Mouse (Mus musculus) liver, adult 2 months (tissue): ENCODE data around the gene Prss1. TPM values are rescaled to one million over a fixed set of nuclear protein-coding genes. Genes with fewer than 3 reads are reported as not detected.
"Not testable (repeated sequence)": the region's sequence is repeated elsewhere in the genome, so short reads cannot be mapped to it uniquely, and the experiment has no call there.

Source experiments
- DNase-seq: peaks from one replicate; pipeline ENCODE4 v3.0.0-alpha.2; 2011; ENCODE audit warnings: low read depth, low spot score; ENCODE audit errors: extremely low read depth
- H3K27ac ChIP-seq: fragments of 200-500 bp; replicated peaks from 2 replicates; pipeline ENCODE4 v1.5.1; 2012; ENCODE audit warnings: low read depth, mild to moderate bottlenecking, control low read depth, inconsistent platforms, low read length; ENCODE audit not compliant: insufficient read depth
- H3K27me3 ChIP-seq: fragments of 200-500 bp; 2 replicates; pipeline ENCODE4 v1.6.1; 2012; ENCODE audit warnings: mild to moderate bottlenecking, moderate library complexity, low read length, inconsistent platforms; ENCODE audit not compliant: control insufficient read depth, insufficient read depth
- H3K36me3 ChIP-seq: fragments of 200-500 bp; 2 replicates; pipeline ENCODE4 v1.6.1; 2012; ENCODE audit warnings: low read length, inconsistent platforms; ENCODE audit not compliant: control insufficient read depth, insufficient read depth
- H3K4me1 ChIP-seq: fragments of 200-500 bp; 2 replicates; pipeline ENCODE4 v1.6.1; 2011; ENCODE audit warnings: low read length; ENCODE audit not compliant: control insufficient read depth, insufficient read depth
- H3K4me3 ChIP-seq: fragments of 200-500 bp; 2 replicates; pipeline ENCODE4 v1.5.1; 2011; ENCODE audit warnings: low read depth, mild to moderate bottlenecking, control low read depth, low read length, moderate library complexity; ENCODE audit not compliant: insufficient read depth
- H3K79me2 ChIP-seq: fragments of 200-500 bp; 2 replicates; pipeline ENCODE4 v1.6.1; 2012; ENCODE audit warnings: inconsistent platforms, mild to moderate bottlenecking, low read length, moderate library complexity; ENCODE audit not compliant: control insufficient read depth, insufficient read depth
- H3K9ac ChIP-seq: fragments of 200-500 bp; 2 replicates; pipeline ENCODE4 v1.6.1; 2012; ENCODE audit warnings: low read depth, mild to moderate bottlenecking, control low read depth, inconsistent platforms, low read length
- CTCF ChIP-seq: fragments of 200-500 bp; IDR thresholded peaks from 2 replicates; pipeline ENCODE4 v1.5.1; 2011; ENCODE audit warnings: low read depth, low read length, control low read depth
- POLR2A ChIP-seq: fragments of 200-500 bp; IDR thresholded peaks from 2 replicates; pipeline ENCODE4 v1.6.1; 2011; ENCODE audit warnings: low read length, control low read depth; ENCODE audit not compliant: insufficient read depth; ENCODE audit errors: extremely low read depth
- WGBS: fragments of 180-500 bp; shearing (Covaris S2); methylation state at CpG from one replicate; pipeline ENCODE4 v1.1.7; 2018; 5-methylcytosine and 5-hydroxymethylcytosine counted together
- polyA plus RNA-seq: library from polyadenylated mRNA; depleted of rRNA; stranded (reverse); fragments of >200 nt; gene quantifications from 2 replicates; pipeline ENCODE4 v1.2.3, GENCODE M21; 2012; rRNA removed
- total RNA-seq: library from RNA; depleted of rRNA; stranded (reverse); fragments of >200 nt; gene quantifications from 2 replicates; pipeline ENCODE4 v1.2.3, GENCODE M21; 2014; rRNA removed

Prss1 gene
- total RNA-seq = not detected in 2 replicates
- not detected in 2 replicates for polyA plus RNA-seq

DNA sequence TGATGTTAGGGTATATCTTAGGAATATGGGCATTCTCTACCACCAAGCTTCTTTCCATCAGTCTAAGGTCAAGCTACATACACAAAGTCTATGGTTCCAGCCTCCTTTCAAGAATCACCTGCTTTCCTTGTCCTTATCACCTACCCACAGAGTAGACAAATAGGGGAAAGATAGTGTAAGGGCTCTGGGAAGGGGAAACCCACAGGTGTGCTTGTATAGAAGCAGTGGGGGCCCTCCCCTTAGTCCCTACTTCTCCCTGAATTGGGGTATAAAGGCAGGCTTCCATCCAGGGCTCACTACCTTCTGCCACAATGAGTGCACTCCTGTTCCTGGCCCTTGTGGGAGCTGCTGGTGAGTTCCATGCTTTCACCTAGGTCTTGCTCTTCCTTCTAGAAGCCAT is at the start of gene Prss1:
Gene Prss1, plus strand, starts transcription at position 301 of the 400 bp plus-strand sequence.
- H3K27ac ChIP-seq, H3K36me3 ChIP-seq, DNase-seq, H3K27me3 ChIP-seq, H3K79me2 ChIP-seq, H3K4me3 ChIP-seq, H3K9ac ChIP-seq, H3K4me1 ChIP-seq: not testable (repeated sequence)

DNA sequence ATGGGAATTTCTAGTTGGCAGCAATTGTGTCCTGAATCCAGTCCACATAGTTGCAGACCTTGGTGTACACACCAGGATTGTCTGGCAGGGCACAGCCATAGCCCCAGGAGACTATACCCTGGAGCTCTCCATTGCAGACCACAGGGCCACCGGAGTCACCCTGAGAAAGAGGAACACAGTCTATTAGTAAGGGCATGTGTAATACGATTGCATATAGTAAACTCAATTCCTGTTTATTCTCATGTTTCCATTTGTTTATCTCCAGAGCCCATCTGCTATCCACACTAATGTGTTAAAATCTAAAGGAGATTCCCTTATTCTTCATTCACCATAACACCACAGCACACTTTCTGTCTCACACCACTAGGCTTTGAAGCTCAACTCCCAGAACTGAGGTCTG is 16.5 kb upstream of the Prss1 start:
- not testable (repeated sequence) for H3K9ac ChIP-seq, H3K79me2 ChIP-seq, H3K27ac ChIP-seq, DNase-seq, H3K27me3 ChIP-seq, H3K36me3 ChIP-seq, H3K4me1 ChIP-seq, H3K4me3 ChIP-seq
- WGBS = 90% methylated on average over 2 of the region's 2 CpGs

DNA sequence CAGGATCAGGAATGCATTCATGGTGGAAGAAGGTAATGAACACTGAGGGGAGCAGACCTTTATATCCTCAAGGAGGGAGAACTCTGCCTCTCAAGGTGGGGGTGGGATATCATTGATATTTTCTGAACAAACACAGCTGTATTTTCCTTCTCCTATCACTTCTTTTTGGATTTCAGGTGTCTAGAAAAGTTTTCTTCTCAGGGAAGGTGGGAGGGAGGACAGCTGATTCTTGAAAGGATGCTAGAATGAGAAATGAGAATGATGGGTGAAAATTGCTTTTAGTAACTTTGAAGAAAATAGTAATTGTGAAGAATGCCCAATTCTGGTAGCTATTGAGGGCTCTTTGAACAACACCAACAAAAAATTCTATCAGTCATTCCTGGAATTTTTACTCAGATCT is 12.7 kb upstream of the Prss1 start, which contains the start of gene Gm10334:
Gene Gm10334, minus strand, starts transcription at position 101 of the 400 bp plus-strand sequence.
- not testable (repeated sequence) for H3K27me3 ChIP-seq, DNase-seq, H3K4me1 ChIP-seq, H3K4me3 ChIP-seq, H3K9ac ChIP-seq, H3K79me2 ChIP-seq, H3K27ac ChIP-seq, H3K36me3 ChIP-seq

DNA sequence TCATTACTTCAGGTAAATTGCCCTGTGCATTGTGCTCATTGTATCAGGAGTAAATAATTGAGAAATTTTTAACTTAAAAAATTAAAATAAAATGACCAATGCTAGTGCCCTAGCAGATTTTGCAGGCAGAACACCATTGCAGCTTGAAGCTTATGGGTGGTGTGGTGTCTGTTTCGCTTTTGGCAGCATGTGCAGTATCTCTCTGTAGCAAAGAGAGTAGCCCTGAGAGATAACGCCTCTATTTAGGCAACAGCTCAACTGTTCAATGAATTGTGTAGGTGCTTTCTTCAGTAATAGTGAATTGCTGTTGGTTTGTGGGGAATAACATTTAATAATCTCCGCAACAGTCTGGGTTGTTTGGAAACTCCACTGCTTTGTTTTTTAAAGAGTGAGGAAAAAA is 40.6 kb downstream of the Prss1 start:
- no peaks in the 10 kb centered on the region for H3K79me2 ChIP-seq
- no peak overlapping the region for H3K4me3 ChIP-seq
- DNase-seq = no peak
- H3K36me3 ChIP-seq = no peaks in the 10 kb centered on the region
- H3K9ac ChIP-seq = no peak overlapping the region
- TF ChIP-seq CTCF = no peak
- no peak for TF ChIP-seq POLR2A
- 87% methylated on average over 3 of the region's 3 CpGs for whole genome bisulfite sequencing
- H3K27ac ChIP-seq = no peak overlapping the region
- no peaks in the 10 kb centered on the region for H3K27me3 ChIP-seq
- H3K4me1 ChIP-seq = peaks cover 2% of the 10 kb centered on the region; the same call in 1 of the 2 replicates

DNA sequence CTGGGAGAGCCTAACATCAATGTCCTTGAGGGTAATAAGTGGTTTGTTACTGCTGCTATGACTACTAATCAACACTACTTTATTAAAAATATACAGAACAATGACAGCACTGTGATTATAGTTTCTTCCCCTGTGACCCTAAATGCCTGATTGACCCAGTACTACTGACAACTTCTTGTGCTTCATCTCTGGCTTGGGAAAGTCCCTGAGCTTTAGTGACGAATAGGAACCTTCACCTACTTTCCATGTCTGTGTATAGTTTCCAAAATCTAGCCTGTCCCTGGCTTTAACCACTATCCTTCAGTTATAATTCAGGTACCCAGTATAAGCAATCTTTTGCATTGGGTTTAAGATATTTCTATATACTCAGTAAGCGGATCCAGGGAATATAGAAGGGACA is 46.2 kb downstream of the Prss1 start:
- no peaks in the 10 kb centered on the region for H3K79me2 ChIP-seq
- no peaks in the 10 kb centered on the region for H3K36me3 ChIP-seq
- peaks cover 2% of the 10 kb centered on the region; the same call in 1 of the 2 replicates for H3K4me1 ChIP-seq
- DNase-seq = no peak
- no peak overlapping the region for H3K4me3 ChIP-seq
- H3K27me3 ChIP-seq = no peaks in the 10 kb centered on the region
- no peak overlapping the region for H3K27ac ChIP-seq
- WGBS = 58% methylated on average over 2 of the region's 2 CpGs
- H3K9ac ChIP-seq = no peak overlapping the region
- TF ChIP-seq POLR2A = no peak
- no peak for TF ChIP-seq CTCF

DNA sequence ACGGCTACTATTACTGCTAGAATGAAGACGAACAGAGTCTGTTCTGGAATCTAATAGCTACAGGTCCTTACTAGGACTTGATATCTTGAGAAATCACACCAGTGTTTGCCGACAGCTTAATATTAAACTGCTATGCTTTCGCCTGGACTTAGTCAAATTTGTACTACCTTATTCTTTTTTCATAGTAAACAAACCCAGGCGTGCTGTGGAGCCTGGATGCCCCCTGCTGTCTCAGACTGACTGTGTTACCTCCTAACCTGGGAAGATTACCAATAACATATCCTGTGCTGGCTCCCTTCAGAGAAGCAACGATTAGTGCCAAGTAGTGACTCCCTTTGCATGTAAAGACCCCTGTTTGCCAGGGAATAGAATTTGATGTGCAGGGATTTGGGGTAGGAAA is 46.6 kb downstream of the Prss1 start:
- peaks cover 2% of the 10 kb centered on the region; the same call in 1 of the 2 replicates for H3K4me1 ChIP-seq
- no peaks in the 10 kb centered on the region for H3K36me3 ChIP-seq
- 38% methylated on average over 6 of the region's 6 CpGs for WGBS
- peak; percentile 78 for DNase-seq
- no peak overlapping the region for H3K4me3 ChIP-seq
- no peak for TF ChIP-seq POLR2A
- TF ChIP-seq CTCF = peak; percentile 77
- H3K27me3 ChIP-seq = no peaks in the 10 kb centered on the region
- H3K9ac ChIP-seq = no peak overlapping the region
- H3K27ac ChIP-seq = no peak overlapping the region
- no peaks in the 10 kb centered on the region for H3K79me2 ChIP-seq

Other genes starting within 250 kb of the Prss1 start
- 46.0 and 241 TPM in 2 replicates for gene Try4, start 156.7 kb upstream of the Prss1 start, total RNA-seq
- gene Try4, start 156.7 kb upstream of the Prss1 start, polyA plus RNA-seq = 0.44 and 1.2 TPM in 2 replicates
- 8.9 and 59.9 TPM in 2 replicates for gene Try5, start 142.1 kb upstream of the Prss1 start, total RNA-seq
- gene Try5, start 142.1 kb upstream of the Prss1 start, polyA plus RNA-seq = 0.13 and 0.40 TPM in 2 replicates
- gene Try10, start 104.8 kb upstream of the Prss1 start, total RNA-seq = 0.34 and 2.5 TPM in 2 replicates
- not detected in 2 replicates for gene Try10, start 104.8 kb upstream of the Prss1 start, polyA plus RNA-seq
- 1.1 TPM in 1 of 2 replicates, not detected in the other for gene Prss3, start 81.3 kb upstream of the Prss1 start, total RNA-seq
- not detected in 2 replicates for gene Prss3, start 81.3 kb upstream of the Prss1 start, polyA plus RNA-seq
- gene Gm5771, start 66.6 kb upstream of the Prss1 start, total RNA-seq = 0.18 TPM in 1 of 2 replicates, not detected in the other
- not detected in 2 replicates for gene Gm5771, start 66.6 kb upstream of the Prss1 start, polyA plus RNA-seq
- not detected in 2 replicates for gene Gm10334, start 12.8 kb upstream of the Prss1 start, total RNA-seq
- not detected in 2 replicates for gene Gm10334, start 12.8 kb upstream of the Prss1 start, polyA plus RNA-seq
- gene Prss2, start 62.9 kb downstream of the Prss1 start, total RNA-seq = 29.1 and 173 TPM in 2 replicates
- gene Prss2, start 62.9 kb downstream of the Prss1 start, polyA plus RNA-seq = 0.48 and 1.7 TPM in 2 replicates
- 0.46 and 1.8 TPM in 2 replicates for gene Ephb6, start 146.6 kb downstream of the Prss1 start, total RNA-seq
- gene Ephb6, start 146.6 kb downstream of the Prss1 start, polyA plus RNA-seq = 0.88 and 1.3 TPM in 2 replicates
- gene Trpv6, start 177.5 kb downstream of the Prss1 start, total RNA-seq = not detected in 2 replicates
- not detected in 2 replicates for gene Trpv6, start 177.5 kb downstream of the Prss1 start, polyA plus RNA-seq
- not detected in 2 replicates for gene Trpv5, start 221.8 kb downstream of the Prss1 start, total RNA-seq
- 0.04 TPM in 1 of 2 replicates, not detected in the other for gene Trpv5, start 221.8 kb downstream of the Prss1 start, polyA plus RNA-seq
- gene Llcfc1, start 225.5 kb downstream of the Prss1 start, total RNA-seq = not detected in 2 replicates
- not detected in 2 replicates for gene Llcfc1, start 225.5 kb downstream of the Prss1 start, polyA plus RNA-seq
- not detected in 2 replicates for gene Kel, start 245.4 kb downstream of the Prss1 start, total RNA-seq
- gene Kel, start 245.4 kb downstream of the Prss1 start, polyA plus RNA-seq = not detected in 2 replicates